Mouse (Mus musculus): ENCODE measurements at regions not wholly inside any gene's neighbourhood (a gene's known extent, or its start where the extent isn't known, plus 50 kb on each side); places are given as distances from the start of the nearest gene placed in this dataset.

DNA sequence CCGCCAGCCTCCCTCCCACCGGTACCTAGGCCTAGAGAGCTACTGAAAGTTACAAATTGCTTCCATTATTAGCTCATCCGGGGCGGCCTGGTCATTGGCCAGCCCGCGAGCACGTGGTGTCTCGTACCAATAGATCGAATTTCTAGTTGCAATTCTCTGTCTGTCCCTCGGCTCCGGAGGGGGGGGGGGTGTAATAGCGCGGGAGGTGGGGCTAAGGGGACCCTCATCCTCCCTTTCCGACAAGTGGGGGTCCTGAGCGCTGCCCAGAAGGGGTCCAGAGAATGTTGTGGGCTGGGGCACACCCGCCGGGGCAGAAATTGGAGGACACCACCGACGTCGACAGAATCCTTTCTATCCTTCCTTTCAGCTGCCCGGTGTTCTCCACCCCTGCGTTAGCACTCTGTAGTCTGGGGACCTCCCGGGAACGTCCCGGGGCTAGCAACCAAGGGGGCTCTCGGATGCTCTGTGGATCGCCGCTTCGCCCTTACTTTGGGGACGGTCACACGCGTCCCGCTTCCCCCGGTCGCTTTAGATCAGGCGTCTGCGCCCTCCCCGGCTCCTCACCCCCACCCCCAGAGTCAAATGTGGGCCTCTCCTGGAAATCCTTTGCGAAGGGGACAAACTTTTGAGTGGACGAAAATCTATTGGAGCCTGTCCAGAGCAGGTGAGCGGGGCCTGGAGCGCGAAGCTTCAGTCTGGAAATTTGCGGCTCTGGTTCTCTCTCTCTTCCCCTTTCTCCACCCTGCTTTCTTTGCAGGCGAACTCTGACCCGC, 64.6 kb downstream of the Smug1 start:
- Histone ChIP-seq H3K9me3 (ENCODE audit: low read length) (no peaks in the 10 kb centered on the region), H3K4me2 (replicated peaks; ENCODE audit: low read depth, low read length) (peak overlapping the region; percentile 58), H3K27me3 (replicated peaks; ENCODE audit: insufficient read depth, low read length) (peaks cover 18% of the 10 kb centered on the region), H3K36me3 (ENCODE audit: insufficient read depth, low read length) (no peaks in the 10 kb centered on the region), H3K4me3 (ENCODE audit: low read depth, low read length) (peak overlapping the region; percentile 33), H3K27ac (ENCODE audit: low read length) (no peak overlapping the region), H3K4me1 (ENCODE audit: insufficient read depth, low read depth, low read length) (no peaks in the 10 kb centered on the region), H3K9ac (replicated peaks; ENCODE audit: low read depth) (no peak overlapping the region)
- WGBS, result 2% methylated on average over 45 of the region's 46 CpGs
- TF ChIP-seq EP300 (IDR thresholded peaks at IDR 0.05) (no peak), CTCF (IDR thresholded peaks at IDR 0.05) (no peak)
- ATAC-seq, result no peak
- no peak for DNase-seq (ENCODE audit: low spot score)

DNA sequence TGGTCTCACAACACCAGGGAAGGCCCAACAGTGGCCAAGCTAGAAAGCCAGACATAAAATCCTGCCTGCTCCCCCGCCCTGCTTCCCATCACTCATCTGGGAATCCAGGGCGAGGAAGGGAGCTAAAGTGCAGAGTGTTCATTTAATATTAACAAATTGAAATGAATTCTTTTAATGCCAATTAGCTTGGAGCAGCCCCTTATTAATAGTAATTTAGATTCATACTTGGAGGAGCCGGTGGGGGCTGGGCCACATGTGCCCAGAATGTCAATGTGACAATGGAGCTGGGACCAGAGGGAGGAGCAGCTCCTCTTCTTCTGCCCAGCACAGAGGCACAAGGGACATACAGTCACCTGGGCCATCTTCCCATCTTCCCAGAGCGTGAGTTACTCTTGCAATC, 66.8 kb downstream of the Smug1 start:
- H3K4me1 ChIP-seq (ENCODE audit: insufficient read depth, low read depth, low read length), result no peaks in the 10 kb centered on the region
- no peak overlapping the region for H3K9ac ChIP-seq (replicated peaks; ENCODE audit: low read depth)
- peaks cover 18% of the 10 kb centered on the region; the same call in 1 of the 2 replicates for H3K27me3 ChIP-seq (replicated peaks; ENCODE audit: insufficient read depth, low read length)
- H3K9me3 ChIP-seq (ENCODE audit: low read length), result no peaks in the 10 kb centered on the region
- TF ChIP-seq EP300 (IDR thresholded peaks at IDR 0.05) (no peak), CTCF (IDR thresholded peaks at IDR 0.05) (no peak)
- no peak for ATAC-seq
- no peak overlapping the region for H3K27ac ChIP-seq (ENCODE audit: low read length)
- H3K36me3 ChIP-seq (ENCODE audit: insufficient read depth, low read length), result no peaks in the 10 kb centered on the region
- H3K4me3 ChIP-seq (ENCODE audit: low read depth, low read length), result no peak overlapping the region
- no peak overlapping the region for H3K4me2 ChIP-seq (replicated peaks; ENCODE audit: low read depth, low read length)
- DNase-seq (ENCODE audit: low spot score), result no peak
- 76% methylated on average over 4 of the region's 4 CpGs for WGBS

- no peaks in the 10 kb centered on the region for H3K36me3 ChIP-seq (ENCODE audit: insufficient read depth, low read length)
- H3K4me1 ChIP-seq (ENCODE audit: insufficient read depth, low read depth, low read length), result no peaks in the 10 kb centered on the region
- no peak overlapping the region for H3K4me2 ChIP-seq (replicated peaks; ENCODE audit: low read depth, low read length)
- no peak overlapping the region for H3K9ac ChIP-seq (replicated peaks; ENCODE audit: low read depth)
- no peaks in the 10 kb centered on the region for H3K9me3 ChIP-seq (ENCODE audit: low read length)
- H3K27ac ChIP-seq (ENCODE audit: low read length), result no peak overlapping the region
- TF ChIP-seq CTCF (IDR thresholded peaks at IDR 0.05) (no peak), EP300 (IDR thresholded peaks at IDR 0.05) (no peak)
- H3K27me3 ChIP-seq (replicated peaks; ENCODE audit: insufficient read depth, low read length), result 0 out of 2 replicates have a peak, but pooled peaks cover 5% of the 10 kb centered on the region
- DNase-seq (ENCODE audit: low spot score) (no peak), ATAC-seq (no peak)
- H3K4me3 ChIP-seq (ENCODE audit: low read depth, low read length), result no peak overlapping the region
- 40% methylated on average over 7 of the region's 7 CpGs for WGBS
Measured at GRCm38 (mm10) chr15:103094457-103094856, 72.4 kb downstream of the Smug1 start.

DNA sequence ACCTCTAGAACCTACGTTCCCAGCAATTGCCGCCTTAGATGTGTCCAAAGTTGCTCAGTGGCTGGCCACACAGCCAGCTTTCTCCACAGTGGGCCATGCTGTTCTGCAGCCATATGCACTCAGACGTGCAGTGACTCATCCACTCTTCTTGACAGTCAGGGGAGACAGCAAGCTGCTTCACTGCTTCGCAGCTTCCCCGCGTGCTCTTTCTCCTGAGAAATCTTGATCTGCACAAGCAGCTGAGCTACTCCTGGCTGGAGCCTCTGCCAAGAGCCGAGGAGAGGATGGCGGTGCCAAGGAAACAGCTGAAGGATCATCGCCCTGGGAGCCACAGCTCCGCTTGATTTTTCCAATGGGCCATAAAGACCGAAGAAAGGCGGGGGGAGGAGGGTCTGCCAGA, 73.2 kb downstream of the Smug1 start:
- 0 out of 2 replicates have a peak, but pooled peaks cover 2% of the 10 kb centered on the region for H3K27me3 ChIP-seq (replicated peaks; ENCODE audit: insufficient read depth, low read length)
- TF ChIP-seq EP300 (IDR thresholded peaks at IDR 0.05) (no peak), CTCF (IDR thresholded peaks at IDR 0.05) (no peak)
- DNase-seq (ENCODE audit: low spot score), result no peak
- no peak overlapping the region for H3K4me2 ChIP-seq (replicated peaks; ENCODE audit: low read depth, low read length)
- no peak overlapping the region for H3K4me3 ChIP-seq (ENCODE audit: low read depth, low read length)
- H3K4me1 ChIP-seq (ENCODE audit: insufficient read depth, low read depth, low read length), result no peaks in the 10 kb centered on the region
- no peaks in the 10 kb centered on the region for H3K36me3 ChIP-seq (ENCODE audit: insufficient read depth, low read length)
- no peaks in the 10 kb centered on the region for H3K9me3 ChIP-seq (ENCODE audit: low read length)
- WGBS, result 60% methylated on average over 12 of the region's 12 CpGs
- no peak overlapping the region for H3K27ac ChIP-seq (ENCODE audit: low read length)
- no peak for ATAC-seq
- H3K9ac ChIP-seq (replicated peaks; ENCODE audit: low read depth), result no peak overlapping the region

- H3K9ac ChIP-seq (replicated peaks; ENCODE audit: low read depth), result no peak overlapping the region
- H3K27me3 ChIP-seq (replicated peaks; ENCODE audit: insufficient read depth, low read length), result 0 out of 2 replicates have a peak, but pooled peaks cover 2% of the 10 kb centered on the region
- DNase-seq (ENCODE audit: low spot score), result no peak
- no peak overlapping the region for H3K4me3 ChIP-seq (ENCODE audit: low read depth, low read length)
- H3K4me1 ChIP-seq (ENCODE audit: insufficient read depth, low read depth, low read length), result no peaks in the 10 kb centered on the region
- H3K27ac ChIP-seq (ENCODE audit: low read length), result no peak overlapping the region
- H3K9me3 ChIP-seq (ENCODE audit: low read length), result no peaks in the 10 kb centered on the region
- H3K36me3 ChIP-seq (ENCODE audit: insufficient read depth, low read length), result no peaks in the 10 kb centered on the region
- H3K4me2 ChIP-seq (replicated peaks; ENCODE audit: low read depth, low read length), result no peak overlapping the region
- ATAC-seq, result no peak
- peak; percentile 11; the same call in 1 of the 2 replicates for TF ChIP-seq CTCF (IDR thresholded peaks at IDR 0.05)
- TF ChIP-seq EP300 (IDR thresholded peaks at IDR 0.05), result no peak
Measured at GRCm38 (mm10) chr15:103092496-103092895, 73.8 kb downstream of the Hoxc4 start.

- no peaks in the 10 kb centered on the region for H3K36me3 ChIP-seq (ENCODE audit: insufficient read depth, low read length)
- no peak for DNase-seq (ENCODE audit: low spot score)
- H3K4me2 ChIP-seq (replicated peaks; ENCODE audit: low read depth, low read length), result no peak overlapping the region
- no peak overlapping the region for H3K9ac ChIP-seq (replicated peaks; ENCODE audit: low read depth)
- WGBS, result 43% methylated on average over 6 of the region's 6 CpGs
- 0 out of 2 replicates have a peak, but pooled peaks cover 6% of the 10 kb centered on the region for H3K4me1 ChIP-seq (ENCODE audit: insufficient read depth, low read depth, low read length)
- TF ChIP-seq EP300 (IDR thresholded peaks at IDR 0.05) (no peak), CTCF (IDR thresholded peaks at IDR 0.05) (no peak)
- H3K27ac ChIP-seq (ENCODE audit: low read length), result no peak overlapping the region
- no peak for ATAC-seq
- H3K4me3 ChIP-seq (ENCODE audit: low read depth, low read length), result no peak overlapping the region
- no peaks in the 10 kb centered on the region for H3K9me3 ChIP-seq (ENCODE audit: low read length)
- H3K27me3 ChIP-seq (replicated peaks; ENCODE audit: insufficient read depth, low read length), result peaks cover 20% of the 10 kb centered on the region
Measured at GRCm38 (mm10) chr15:103090280-103091164, 71.8 kb downstream of the Hoxc4 start.

Measured in lung, postnatal 0 days (tissue).